Mouse (Mus musculus): ENCODE measurements around the gene Emc8.

Emc8 gene

DNA sequence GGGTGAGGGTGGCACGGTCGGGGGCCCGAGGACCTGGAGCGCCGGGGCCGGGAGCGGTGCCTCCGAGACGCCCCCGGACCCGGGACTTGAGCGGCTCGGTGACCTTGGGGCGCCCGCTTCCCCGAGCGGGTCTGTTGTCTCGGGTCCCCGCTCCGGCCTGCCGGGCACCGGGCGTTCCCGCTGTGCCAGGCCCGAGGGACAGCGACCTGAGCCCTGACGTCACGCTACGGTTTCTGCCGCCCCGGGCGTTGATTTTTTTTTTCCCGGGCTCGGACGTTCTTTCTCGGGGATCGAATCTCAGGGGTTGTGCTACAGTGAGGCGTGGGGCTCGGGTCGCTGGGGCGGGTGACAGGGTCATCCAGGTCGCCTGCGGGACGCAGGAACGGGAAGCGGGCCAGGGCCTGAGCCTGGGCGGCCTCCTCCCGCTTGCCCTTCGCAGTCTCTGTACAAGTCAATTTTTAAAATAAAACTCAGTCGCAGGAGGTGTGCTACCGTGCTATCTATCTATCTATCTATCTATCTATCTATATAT lies at the start of gene Emc8:
TSS of gene Emc8 (minus strand) at position 200 of the 532 bp plus-strand sequence.
- no peak for DNase-seq (ENCODE audit: low read depth, low spot score)

DNA sequence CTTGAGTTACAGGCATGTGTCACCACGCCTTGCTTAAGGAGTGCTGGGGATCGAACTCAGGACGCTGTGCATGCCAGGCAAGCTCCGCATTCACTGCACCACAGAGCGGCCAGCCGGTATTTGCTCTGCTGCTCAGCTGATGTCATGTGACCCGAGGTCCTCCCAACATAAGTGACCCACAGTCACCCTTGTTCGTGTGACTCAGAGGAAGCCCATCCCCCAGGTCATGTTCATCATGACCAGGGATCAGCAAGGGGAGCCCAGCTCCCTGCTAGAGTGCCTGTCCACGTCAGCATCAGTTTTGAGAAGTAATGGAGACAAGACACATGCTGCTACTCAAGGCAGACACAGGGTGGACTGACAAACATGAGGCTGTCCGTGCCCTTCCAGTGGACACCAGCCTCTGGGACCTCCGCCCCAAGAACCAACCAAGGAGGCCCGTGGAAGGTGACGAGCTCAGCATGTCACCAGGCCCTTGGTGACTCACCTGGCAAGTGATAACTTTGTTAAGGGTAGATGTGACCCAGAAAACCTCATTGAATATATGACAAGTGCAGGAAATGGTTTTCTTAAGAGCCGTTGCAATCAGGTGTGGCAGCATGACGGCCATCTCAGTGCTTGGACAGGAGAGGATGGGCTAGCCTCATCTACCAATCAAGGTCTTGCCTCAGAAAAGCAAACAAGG lies 47.8 kb upstream of the Emc8 start:
- DNase-seq (ENCODE audit: low read depth, low spot score): peak; percentile 30

DNA sequence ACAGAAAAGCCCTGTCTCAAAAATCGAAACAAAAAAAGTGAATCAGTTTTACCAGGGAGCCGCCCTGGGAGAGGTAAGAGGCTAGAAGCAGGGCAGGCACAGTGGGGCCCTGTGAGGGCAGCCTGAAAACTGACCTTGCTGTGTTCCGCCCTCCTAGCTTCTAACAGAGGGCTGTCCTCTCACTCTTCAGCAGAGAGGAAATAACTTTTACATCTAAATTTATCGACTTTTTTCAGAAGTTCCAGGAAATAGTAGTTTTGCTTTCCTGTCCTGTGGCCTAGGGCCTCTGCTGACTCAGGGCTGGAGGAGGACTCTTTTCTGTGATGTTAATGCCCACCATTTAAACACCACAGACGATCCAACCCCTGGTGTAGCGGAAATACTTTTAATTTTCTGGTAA lies 46.8 kb upstream of the Emc8 start:
- DNase-seq (ENCODE audit: low read depth, low spot score): peak; percentile 50

DNA sequence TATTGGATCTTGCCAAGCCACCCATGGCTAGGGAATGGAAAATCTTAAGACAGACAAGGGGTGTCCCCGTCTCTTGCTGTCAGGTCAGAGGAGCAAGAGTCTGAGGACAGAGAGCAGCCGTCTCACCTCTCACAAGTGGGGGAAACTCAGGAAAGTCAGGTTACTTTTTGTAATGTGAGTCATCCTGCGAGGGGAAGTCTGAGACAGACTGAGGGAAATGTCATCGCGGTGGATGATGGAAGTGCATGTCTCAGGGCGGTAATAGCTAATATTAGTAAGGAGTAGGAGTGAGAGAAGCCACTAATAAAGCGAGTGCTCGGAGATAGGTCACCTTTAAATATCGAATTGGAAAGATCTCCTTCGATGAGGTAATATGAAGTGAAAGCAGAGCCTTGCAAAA lies 40.8 kb upstream of the Emc8 start:
- DNase-seq (ENCODE audit: low read depth, low spot score): no peak

DNA sequence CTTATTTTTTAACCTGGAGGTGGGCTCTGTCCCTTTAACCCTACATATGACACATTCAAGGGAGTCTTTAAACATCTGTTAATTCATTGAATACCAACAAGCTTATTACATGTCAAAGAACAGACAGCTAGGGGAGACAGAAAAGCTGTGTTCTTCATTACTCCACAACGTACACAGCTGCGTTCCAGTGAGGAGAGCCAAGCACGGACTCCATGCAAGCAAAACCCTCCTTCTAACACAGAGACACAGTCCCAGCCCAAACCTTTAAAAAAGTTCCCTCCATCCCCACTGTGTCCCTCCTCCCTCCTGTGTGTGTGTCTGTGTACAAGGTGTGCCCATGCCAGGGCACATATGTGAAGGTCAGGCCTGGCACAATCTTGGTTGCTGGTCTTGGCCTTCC lies 37.8 kb upstream of the Emc8 start:
- DNase-seq (ENCODE audit: low read depth, low spot score): no peak

DNA sequence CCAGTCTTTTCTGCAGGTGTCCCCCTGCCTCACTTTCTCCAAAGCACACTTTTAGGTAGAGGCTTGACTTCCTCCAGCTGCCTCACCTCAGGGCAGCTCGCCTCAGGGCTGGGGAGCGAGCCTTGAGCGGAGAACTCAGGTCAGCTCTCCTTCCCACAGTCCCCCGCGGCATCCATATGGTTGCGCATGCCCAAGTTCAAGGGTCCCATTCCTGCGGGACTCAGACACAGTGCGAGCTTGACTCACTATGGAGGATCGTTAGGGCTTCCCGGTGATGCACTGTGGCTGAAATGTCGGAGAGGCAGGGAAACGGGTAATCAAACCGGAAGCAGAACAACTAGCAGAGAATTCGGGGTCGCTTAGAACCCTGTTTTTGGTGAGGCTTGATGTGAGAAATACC lies 36.8 kb upstream of the Emc8 start:
- DNase-seq (ENCODE audit: low read depth, low spot score): no peak

DNA sequence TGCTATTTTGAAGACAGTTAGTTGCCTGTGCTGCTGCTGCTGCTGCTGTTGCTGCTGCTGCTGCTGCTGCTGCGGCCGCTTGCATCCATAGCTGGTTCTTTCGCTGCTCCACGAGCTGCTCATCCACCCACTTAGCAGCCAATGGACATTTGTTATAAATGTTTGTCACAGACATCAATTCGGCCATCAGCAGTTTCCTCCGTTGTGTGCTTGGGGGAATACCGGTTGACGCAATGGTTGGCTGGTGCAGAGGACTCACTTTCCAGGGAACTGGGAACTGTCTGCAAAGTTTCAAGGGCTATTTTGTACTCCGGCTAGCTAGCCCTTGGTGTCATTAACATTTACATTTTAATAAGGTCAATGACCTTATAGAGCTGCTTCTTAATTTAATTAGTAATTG lies 35.8 kb upstream of the Emc8 start:
- DNase-seq (ENCODE audit: low read depth, low spot score): no peak

DNA sequence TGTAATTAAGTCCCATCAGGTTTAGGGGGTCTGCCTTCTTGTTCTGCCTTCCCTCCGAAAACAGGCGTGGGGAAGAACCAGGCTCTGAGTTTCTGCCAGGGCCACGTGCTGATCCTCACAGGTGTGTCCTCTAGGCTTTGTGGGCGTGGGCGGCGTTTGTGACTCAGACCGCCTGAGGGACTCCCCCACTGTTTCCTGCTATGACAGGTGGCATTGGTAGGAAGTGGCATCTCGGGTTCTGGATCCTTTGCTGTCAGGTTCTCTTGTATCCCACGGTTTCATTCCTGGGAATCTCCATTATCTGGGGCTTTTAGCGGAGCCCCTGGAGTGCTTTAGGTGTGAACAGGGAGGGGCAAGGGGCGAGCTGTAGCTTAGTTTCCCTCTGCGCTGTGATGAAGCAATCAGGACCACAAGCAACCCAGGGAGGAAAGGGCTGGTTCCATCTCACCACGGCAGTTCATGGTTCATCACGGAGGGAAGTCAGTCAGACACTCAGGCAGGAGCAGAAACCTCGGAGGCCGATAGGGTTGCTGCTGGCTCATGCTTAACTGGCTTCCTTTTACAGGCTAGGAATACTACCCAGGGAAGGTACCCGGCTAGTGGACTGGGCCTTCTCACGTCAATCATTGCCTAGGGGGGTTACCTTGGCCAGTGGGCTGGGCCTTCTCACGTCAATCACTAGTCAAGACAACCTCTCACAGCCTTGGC lies 33.5 kb upstream of the Emc8 start:
- DNase-seq (ENCODE audit: low read depth, low spot score): peak; percentile 88

DNA sequence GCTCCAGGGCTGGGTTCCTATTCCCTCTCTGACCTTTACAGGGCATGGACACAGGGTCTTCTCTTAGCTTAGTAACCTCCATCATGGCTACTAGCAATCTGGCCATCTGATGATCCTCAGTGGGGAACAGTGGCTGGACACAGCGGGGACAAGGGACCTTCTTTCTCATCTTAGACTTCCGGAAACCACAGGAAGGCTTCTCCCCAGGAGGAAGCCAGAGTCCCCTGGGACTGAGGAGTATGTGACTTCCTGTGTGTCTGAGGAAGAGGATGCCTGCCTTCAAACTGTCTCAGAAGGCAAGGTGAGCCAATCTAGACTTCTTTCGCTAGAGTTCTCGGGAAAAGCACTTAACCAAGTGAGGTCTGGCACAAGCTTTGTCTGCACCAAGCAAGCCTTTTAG lies 31.7 kb upstream of the Emc8 start:
- no peak for DNase-seq (ENCODE audit: low read depth, low spot score)

DNA sequence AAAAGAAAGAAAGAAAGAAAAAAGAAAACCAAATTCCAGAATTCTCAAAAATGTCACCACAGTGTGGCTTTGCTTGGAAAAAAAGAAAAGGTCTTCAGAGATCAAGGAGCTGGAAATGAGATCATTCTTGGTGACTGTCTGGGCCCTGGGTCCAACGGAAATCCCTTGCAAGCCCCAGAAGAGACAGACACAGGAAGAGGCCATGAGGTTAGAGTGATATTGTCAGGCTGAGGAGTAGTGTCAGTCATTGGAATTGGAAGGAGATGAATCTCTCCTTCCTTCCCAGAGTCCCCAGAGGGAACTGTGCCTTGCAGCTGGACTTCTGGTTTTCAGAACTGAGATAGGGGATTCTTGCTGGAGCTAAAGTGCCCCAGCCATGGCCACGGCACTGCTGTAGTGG lies 31.2 kb upstream of the Emc8 start:
- DNase-seq (ENCODE audit: low read depth, low spot score): peak; percentile 41

DNA sequence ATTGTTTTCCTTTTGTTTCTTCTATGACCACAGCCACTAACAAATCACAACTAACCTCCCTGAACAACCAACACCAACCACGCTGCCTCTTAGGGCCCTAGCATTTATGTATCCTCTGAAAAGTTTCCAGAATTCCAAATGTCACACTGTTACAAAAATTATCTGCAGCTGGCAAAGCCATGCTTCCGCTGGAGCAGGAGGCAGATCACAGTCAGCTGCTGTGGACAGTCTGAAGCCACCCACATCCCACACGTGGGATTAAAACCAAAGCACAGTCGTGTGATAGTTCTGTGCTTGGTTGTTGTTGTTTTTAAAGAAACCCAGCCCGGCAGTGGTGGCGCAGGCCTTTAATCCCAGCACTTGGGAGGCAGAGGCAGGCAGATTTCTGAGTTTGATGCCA lies 30.7 kb upstream of the Emc8 start:
- DNase-seq (ENCODE audit: low read depth, low spot score): peak; percentile 18

DNA sequence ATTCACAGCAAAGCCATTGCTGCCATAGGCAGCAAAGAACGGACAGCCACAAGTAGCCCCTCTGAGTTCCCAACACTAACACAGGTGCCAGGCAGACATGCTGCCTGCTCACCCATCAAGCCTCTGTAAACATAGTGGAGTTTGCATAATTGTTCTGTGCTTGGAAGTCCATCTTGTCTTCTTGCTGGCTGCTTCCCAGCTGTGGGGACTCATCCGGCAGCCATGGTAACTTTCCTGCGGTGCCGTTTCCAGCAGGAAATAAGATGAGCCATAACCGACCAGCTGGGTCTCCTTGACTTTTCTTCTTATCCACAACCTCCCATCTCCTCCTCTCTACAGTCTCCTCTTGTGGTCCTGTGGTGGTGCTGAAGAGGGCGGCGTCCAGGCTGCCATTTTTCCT lies 30.1 kb upstream of the Emc8 start:
- DNase-seq (ENCODE audit: low read depth, low spot score): no peak

DNA sequence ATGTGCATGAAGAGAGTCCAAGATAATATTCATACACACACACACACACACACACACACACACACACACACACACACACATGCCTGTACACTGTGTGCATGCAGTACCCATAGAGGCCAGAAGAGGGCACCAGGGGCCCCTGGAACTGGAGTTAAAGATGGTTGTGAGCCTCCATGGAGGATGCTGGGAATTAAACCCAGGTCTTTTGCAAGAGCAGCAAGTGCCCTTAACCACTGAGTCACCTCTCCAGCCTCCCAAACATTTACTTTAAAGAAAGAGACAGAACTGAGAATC lies 29.6 kb upstream of the Emc8 start:
- DNase-seq (ENCODE audit: low read depth, low spot score): peak; percentile 35

DNA sequence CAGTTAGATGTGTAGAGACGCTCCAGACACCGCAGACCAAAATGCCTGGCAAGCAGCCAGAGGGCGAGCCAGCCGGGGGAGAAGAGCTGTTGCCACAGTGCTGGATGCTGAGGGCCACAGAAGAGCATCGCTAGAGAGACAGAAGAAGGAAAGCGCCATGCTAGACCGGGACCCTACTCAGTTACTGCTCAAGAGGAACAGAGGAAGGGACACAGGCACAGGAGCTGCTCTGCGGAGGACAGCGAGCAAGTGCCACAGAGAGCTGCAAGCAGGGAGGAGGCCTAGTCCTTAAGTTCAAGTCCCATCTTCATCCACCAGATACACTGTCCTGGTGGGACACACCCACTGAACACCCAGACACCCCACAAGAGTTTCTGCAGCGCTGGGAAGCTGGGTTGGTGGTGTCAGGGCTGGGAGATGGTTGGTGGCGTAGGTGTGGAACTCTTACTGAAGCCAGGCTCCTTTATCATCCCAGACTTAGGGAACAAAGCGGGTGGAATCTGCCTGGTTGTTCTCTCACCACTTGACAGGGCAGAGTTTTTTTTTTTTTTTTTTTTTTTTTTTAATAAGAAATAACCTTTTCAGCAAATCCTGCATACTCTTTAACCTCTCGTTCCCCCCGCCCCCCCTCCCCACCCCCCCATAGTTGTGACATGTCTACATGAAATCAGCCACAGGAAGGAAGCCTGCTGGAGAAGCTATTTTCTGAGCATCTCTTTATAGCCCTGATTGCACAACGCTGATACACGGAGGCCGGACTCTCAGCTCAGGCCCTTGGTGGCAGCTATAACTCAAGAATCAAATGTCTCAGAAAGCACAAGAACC lies 29.0 kb upstream of the Emc8 start:
- peak; percentile 65 for DNase-seq (ENCODE audit: low read depth, low spot score)

DNA sequence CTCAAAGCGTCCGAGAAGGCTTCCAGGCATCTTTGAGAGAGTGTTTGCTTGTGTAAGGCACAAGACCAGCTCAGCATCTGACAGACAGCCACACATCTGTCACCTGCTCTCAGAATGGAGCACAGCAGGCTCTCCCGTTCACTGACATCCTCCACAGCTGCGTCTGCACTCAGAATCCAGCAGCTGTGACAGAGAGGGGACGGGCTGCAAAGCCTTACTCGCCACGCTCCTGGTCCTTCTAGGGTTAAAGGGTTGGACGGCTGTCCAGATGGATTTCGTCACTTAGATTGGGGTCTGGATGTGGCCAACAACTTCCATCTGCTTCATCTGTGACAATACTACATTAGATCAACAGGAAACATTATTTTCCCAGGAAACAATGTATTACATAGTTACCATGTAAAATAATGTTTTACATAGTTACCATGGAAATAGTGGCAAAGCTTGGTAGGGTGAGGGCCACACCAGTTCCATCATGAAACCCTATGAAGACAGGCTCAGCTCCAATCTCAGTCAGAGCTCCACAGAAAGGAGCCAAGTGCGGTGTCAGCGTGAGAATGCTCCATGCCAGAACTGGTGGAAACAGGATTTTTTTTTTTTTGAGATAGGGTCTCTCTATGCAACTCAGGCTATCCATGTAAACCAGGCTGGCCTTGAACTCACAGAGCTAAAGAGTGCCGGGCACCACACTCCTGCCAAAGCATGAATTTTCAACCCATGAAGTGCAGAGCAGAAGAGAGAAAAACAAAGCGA lies 28.2 kb upstream of the Emc8 start:
- no peak for DNase-seq (ENCODE audit: low read depth, low spot score)

DNA sequence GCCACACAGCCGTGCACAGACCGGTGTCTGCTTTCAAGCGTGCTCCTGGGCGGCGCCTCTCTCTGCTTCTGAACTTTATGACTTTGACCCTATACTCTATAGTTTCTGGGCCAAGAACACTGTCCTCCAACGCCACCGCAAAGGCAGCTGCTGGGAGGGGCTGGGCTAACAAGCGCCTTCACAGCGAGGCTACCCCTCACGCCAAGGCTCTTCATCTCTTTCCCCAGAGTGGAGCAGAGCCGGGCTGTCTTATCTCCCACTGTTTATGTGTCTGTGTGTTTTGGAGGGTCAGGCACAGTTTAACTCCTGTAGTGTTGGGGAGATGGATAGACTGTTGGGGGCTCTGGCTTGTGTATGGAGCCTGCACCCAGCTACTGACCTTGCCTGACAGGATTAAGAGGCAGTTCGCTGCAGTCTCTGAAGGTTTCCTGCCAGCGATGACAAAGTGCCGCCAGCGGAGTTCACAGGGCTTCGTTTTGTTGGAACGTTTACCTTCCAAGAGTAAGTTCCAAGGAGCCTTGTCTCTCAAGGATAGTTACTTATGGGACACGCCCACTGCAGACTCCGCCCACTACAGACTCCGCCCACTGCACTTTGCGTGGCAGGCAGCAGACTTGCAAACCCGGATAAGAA lies 25.6 kb upstream of the Emc8 start:
- peak; percentile 52 for DNase-seq (ENCODE audit: low read depth, low spot score)

DNA sequence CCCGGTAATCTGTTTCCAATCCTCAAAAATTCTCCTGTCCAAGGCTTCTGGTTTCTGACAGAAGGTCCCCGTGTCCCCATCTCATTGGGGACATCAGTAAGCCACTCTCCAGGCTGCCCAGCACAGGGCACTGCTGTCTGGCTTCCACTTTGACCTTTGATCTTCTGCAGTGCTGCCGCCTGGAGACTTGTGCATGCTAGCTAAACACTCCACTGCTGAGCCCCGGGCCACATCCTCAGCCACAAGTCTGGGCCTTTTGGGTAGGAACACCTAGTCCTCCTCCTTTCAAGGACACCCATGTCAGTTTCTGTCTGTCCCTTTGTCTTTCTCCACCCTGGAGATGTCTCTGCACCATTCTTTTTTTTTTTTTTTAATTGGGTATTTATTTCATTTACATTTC lies 24.6 kb upstream of the Emc8 start:
- no peak for DNase-seq (ENCODE audit: low read depth, low spot score)

DNA sequence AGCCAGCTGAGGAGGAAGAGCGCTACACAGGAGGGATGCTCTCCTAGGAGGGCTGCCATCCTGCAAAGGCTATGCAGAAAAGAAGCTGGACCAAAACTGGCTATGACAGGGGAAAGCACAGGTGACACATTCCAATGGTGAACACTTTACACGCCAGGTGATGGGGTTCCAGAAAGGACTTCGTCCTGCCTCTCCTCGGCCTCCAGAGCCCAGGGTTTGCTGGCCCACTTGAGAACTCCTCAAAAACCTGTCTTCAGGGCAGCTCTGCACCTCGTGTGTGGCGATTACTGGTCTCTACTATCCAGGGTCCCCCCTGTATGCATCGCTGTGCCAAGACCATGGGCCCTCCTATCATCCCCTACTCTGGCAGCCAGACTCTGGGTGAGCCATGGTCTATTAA lies 20.1 kb upstream of the Emc8 start:
- DNase-seq (ENCODE audit: low read depth, low spot score): no peak

DNA sequence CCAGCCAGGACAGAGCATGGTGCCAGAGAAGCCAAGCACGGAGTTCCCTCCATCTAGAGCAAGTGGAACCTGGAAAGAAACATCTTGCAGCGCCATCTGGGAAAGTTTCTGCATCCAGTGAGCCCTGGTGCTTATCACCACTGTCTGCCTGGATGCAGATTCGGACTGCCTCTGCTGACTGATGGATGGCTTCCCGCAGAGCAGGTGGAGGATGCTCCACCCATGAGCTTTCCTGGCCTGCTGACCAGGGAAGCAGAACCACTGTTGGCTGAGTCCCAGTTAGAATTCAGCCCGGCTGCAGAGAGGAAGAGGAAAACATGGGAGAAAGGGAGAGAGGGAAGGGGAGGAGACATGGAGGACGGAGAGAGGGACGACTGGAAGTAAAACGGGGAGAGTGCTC lies 19.4 kb upstream of the Emc8 start:
- DNase-seq (ENCODE audit: low read depth, low spot score): no peak

DNA sequence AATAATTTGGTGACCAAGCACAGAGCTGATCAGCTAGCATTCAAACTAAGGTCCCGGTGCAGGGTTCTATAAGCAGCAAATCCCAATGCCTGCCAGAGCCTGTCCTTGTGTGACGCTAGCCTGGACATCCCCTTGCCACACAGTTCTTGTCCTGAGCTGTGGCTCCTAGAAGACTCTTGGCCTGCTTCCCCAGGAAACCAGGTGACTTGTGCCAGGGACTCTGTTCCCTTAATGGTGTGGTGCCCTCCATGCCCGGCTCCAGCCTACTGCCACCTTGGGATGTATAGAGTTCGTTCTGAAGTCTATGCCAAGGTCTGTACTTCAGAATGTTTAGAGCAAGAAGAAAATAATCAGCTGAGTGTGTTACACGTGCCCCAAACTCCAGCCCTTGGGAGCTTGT lies 18.2 kb upstream of the Emc8 start:
- no peak for DNase-seq (ENCODE audit: low read depth, low spot score)

DNA sequence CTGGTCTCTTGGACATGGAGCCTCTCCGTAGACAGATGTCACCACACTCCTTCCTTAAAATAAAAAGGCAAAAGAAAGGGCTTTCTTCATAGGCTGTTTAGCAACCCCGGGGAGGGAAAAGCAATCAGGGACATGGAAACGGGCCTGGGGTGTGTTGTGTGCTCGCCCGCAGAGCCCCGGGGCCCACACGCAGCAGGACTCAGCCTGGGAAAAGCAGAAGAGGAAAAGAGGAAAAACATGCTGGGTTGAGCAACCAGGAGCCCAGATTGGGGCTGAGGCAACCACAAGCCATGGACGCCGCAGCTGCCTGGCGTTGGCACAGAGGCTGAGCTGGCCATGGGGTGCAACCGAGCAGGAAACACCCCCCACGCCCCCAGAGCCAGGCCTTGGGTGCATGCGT lies 17.7 kb upstream of the Emc8 start:
- no peak for DNase-seq (ENCODE audit: low read depth, low spot score)
